Mouse (Mus musculus): Measurements from ENCODE around the gene 4632433K11Rik. TPM values are rescaled to one million over a fixed set of nuclear protein-coding genes. Genes with fewer than 3 reads are reported as not detected.

The 4632433K11Rik gene
- polyA plus RNA-seq, 1 experiment from 2014 or later: 0.76 TPM

DNA sequence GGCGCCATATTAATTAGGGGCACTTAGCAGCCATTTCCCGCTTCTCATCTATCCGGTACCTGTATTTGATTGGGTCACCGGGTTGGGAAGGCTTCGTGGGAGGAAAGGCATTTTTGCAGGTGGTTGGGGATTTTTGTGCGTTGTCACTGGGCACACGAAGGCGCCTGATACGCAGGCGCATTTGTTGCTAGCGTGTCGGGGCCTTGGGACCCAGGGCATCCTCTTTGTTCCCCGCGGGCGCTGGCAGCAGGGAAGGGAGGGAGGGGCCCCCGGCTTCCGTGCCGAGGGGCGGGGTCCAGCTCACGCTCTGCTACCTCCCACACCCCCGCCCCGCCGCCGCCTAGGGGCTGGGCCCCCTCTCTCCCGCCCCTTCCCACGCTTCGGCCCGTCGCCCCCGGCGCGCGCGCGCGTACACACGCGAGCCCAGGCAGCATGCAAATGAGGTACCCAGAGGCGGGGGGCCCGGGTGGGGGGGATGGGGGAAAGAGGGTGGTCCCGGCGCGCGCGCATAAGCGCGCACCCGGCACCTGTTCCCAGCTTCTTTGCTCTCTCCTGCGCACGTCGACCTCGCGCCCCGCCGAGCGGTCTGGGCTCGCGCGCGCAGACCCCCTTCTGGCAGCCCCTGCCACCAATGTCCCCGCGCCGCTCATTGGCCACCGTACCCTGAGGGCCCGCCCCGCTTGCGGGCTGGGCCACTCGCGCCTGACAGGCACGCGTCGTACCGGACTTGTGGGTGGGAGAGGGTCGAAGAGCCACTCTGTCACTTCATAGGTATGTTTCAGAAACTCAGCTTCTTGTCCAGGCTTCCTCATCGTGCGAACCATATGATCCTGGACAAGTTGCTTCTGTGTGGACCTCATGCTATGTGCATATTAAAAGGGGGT is 18.6 kb upstream of the 4632433K11Rik start, which contains the start of gene Gm44973:
Gene Gm44973 (plus strand): TSS at position 379 of the 884 bp plus-strand sequence.
- H3K36me3 ChIP-seq (ENCODE audit: inconsistent target): peaks cover 25% of the 10 kb centered on the region
- H3K27ac ChIP-seq: peak within 1 kb of the TSS; percentile 87
- 1% methylated on average over 54 of the region's 76 CpGs for WGBS (ENCODE audit: missing documents)
- H3K79me2 ChIP-seq (ENCODE audit: inconsistent target): peaks cover 54% of the 10 kb centered on the region; the same call in 1 of the 2 replicates
- H3K4me3 ChIP-seq (ENCODE audit: inconsistent target): peak within 1 kb of the TSS; percentile 54

DNA sequence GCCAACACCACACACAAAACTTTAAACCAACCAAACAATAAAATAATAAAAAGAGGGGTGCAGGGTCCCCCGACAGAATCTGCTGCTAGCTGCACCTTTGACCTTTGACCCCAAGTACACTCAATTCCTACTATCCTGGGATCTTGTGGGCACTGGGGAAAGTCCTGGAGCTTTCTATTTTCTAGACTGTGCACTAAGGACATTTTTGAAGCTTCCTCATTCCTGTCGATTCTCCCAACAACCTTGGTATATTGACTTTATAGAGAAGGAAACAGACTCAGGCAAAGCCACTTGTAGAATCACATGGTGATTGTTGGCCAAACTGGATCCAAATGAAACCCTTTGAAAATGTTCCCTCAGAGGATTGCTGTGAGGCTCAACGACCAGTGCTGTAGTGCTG is 17.9 kb upstream of the 4632433K11Rik start:
- peaks cover 18% of the 10 kb centered on the region for H3K36me3 ChIP-seq (ENCODE audit: inconsistent target)
- peak overlapping the region; percentile 35 for H3K4me3 ChIP-seq (ENCODE audit: inconsistent target)
- peak overlapping the region; percentile 74 for H3K27ac ChIP-seq
- WGBS (ENCODE audit: missing documents): 27% methylated on average over 3 of the region's 3 CpGs
- H3K79me2 ChIP-seq (ENCODE audit: inconsistent target): peaks cover 57% of the 10 kb centered on the region

DNA sequence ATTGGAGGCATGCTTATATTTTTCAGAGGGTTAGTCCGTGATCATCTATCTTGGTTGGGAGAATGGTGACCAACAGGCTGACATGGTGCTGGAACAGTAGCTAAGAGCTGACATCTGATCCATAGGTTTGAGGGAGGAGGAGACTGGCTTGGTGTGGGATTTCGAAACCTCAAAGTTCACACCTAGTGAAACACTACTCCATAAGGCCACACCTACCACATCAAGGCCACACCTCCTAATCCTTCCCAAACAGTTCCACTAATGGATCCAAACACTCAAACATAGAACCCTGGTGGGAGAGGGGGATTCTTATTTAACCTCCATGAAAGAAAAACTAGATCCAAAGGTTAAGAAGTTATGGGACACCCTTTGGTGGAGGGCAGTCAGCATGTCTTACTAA is 17.0 kb upstream of the 4632433K11Rik start:
- H3K4me3 ChIP-seq (ENCODE audit: inconsistent target): no peak overlapping the region
- peaks cover 11% of the 10 kb centered on the region for H3K36me3 ChIP-seq (ENCODE audit: inconsistent target)
- H3K79me2 ChIP-seq (ENCODE audit: inconsistent target): peaks cover 57% of the 10 kb centered on the region
- H3K27ac ChIP-seq: no peak overlapping the region
- WGBS (ENCODE audit: missing documents): 80% methylated on average over 2 of the region's 2 CpGs

DNA sequence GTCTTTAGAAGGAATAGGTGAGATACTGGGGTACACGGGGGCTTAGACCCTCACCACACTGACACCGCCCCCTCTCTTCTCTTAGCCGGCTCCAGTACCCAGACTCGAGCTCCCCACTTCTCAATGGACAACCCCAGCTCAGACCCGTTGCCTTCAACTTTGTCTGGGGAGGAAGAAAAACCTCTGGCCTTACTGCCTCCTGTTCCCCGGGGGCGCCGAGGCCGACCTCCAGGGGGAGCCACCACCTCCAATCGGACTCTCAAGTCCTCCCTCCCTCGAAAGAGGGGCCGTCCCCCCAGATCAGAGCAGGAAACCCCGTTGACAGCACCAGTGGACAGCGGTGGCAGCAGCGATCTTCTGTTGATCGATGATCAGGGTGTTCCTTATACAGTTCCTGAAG is 16.6 kb upstream of the 4632433K11Rik start:
- no peak overlapping the region for H3K4me3 ChIP-seq (ENCODE audit: inconsistent target)
- peaks cover 57% of the 10 kb centered on the region for H3K79me2 ChIP-seq (ENCODE audit: inconsistent target)
- no peak overlapping the region for H3K27ac ChIP-seq
- peaks cover 11% of the 10 kb centered on the region; the same call in 1 of the 2 replicates for H3K36me3 ChIP-seq (ENCODE audit: inconsistent target)
- 94% methylated on average over 16 of the region's 16 CpGs for WGBS (ENCODE audit: missing documents)

DNA sequence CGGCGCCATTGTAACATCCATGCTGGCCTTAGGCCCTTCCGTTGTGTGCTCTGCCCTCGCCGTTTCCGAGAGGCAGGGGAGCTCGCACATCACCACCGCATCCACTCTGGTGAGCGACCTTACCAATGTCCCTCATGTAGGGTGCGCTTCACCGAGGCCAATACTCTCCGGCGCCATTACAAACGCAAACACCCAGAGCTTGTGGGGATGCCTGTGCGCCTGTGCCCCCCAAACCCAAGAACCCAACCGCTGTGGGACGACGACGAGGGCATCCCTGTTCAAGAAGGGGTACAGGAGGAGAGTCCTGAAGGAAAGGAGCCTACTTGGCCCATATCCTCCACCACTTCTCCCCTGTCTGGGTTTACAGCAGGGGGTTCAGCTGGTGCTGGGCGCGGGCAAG is 16.0 kb upstream of the 4632433K11Rik start:
- Histone ChIP-seq H3K4me3 (ENCODE audit: inconsistent target) (no peak overlapping the region), H3K36me3 (ENCODE audit: inconsistent target) (peaks cover 11% of the 10 kb centered on the region; the same call in 1 of the 2 replicates), H3K79me2 (ENCODE audit: inconsistent target) (peaks cover 57% of the 10 kb centered on the region), H3K27ac (no peak overlapping the region)
- 94% methylated on average over 21 of the region's 21 CpGs for WGBS (ENCODE audit: missing documents)

DNA sequence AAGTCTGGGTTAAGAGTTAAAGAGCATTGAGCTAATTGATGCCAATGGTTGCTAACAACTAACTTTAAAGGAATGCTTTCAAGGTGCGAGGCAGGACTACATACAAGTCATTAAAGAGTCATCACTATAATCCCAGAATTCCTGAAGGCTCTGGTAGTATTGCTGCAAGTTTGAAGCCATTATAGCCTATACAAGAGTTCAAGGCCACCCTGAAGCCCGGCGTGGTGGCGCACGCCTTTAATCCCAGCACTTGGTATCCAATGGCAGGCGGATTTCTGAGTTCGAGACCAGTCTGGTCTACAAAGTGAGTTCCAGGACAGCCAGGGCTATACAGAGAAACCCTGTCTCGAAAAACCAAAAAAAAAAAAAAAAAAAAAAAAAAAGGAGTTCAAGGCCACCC is 14.3 kb upstream of the 4632433K11Rik start:
- Histone ChIP-seq H3K79me2 (ENCODE audit: inconsistent target) (peaks cover 70% of the 10 kb centered on the region), H3K36me3 (ENCODE audit: inconsistent target) (peaks cover 25% of the 10 kb centered on the region; the same call in 1 of the 2 replicates), H3K4me3 (ENCODE audit: inconsistent target) (peak overlapping the region; percentile 44), H3K27ac (peak overlapping the region; percentile 81)
- WGBS (ENCODE audit: missing documents): 30% methylated on average over 1 of the region's 8 CpGs

DNA sequence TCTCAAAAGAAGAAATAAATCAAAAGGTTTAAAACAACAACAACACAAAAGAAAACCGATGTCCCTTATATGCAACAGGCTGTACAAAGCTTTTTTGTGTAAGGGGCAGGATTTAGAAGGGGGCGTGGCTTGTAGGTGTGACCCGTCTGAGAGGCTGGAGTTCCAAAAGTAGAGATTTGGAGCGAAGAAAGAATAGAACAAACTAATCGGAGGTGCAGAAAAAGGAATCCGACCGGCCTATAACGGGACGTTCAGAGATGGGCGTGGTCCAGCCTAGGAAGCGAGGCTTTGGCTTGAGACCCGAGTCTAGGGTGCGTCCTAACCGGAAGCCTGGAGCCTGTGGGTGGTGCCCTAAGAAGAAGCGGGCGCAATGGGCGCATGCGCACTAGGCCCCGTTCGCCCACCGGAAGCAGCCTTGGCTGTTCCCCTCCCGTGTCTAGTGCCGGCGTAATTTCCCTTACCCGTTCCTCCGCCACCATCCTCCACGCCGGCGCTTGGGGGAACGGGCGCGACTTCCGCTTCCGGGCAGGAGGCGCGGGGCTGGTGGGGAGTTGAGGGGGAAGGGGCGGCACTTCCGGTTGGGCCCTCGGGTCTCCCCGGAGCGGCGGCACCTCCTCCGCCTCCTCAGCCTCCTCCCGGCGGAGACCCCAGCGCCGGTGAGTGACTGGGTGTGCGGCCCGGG is 13.8 kb upstream of the 4632433K11Rik start, which contains the start of the genes Zfp865 and Ccdc106:
Gene Zfp865 (plus strand): TSS at position 377 of the 682 bp plus-strand sequence.
Gene Ccdc106 (plus strand): TSS at position 554 of the 682 bp plus-strand sequence.
- Histone ChIP-seq H3K27ac (peak within 1 kb of the TSS; percentile 81), H3K4me3 (ENCODE audit: inconsistent target) (peak within 1 kb of the TSS; percentile 84), H3K79me2 (ENCODE audit: inconsistent target) (peaks cover 76% of the 10 kb centered on the region), H3K36me3 (ENCODE audit: inconsistent target) (peaks cover 27% of the 10 kb centered on the region; the same call in 1 of the 2 replicates)
- WGBS (ENCODE audit: missing documents): 1% methylated on average over 48 of the region's 49 CpGs

DNA sequence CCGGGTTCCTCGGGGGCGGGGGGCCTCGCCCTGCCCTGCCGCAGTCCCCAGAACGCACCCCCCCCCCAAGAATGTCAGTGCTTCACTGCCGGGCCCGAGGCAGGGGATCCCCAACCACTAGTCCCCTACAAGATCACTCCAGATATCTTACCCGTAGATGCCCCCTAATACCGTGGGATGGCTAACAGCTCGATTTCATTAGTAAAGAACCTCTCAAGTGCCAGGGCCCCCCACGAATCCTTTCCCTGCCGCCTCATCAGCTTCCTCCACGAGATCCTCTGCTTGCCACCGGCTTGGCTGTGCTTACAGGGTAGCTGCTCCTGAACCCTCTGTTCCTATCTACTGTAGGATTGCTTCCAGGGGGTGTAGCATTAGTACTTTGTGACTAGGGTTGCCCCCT is 13.2 kb upstream of the 4632433K11Rik start:
- Histone ChIP-seq H3K36me3 (ENCODE audit: inconsistent target) (peaks cover 27% of the 10 kb centered on the region; the same call in 1 of the 2 replicates), H3K79me2 (ENCODE audit: inconsistent target) (peaks cover 81% of the 10 kb centered on the region), H3K27ac (peak overlapping the region; percentile 63), H3K4me3 (ENCODE audit: inconsistent target) (peak overlapping the region; percentile 84)
- WGBS (ENCODE audit: missing documents): 0% methylated on average over 15 of the region's 15 CpGs

DNA sequence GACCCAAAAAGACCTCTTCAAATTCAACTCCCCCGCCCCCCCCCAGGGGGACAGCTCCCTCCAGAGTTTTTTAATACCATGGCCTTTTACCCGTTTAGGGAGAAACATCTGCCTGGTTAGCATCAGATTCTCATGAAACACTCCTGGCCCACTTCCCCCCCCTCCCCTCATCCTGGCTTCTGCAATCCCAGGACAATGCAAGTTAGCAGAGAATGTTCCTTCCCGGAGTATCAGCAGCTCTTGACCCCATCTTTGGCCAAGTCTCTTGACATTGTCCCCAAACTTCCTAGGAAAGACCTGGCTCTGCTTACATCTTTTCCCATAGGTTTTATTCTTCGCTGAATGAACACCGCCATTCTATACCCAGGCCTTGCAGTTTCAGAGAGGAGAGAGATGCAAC is 12.7 kb upstream of the 4632433K11Rik start:
- peak overlapping the region; percentile 84 for H3K4me3 ChIP-seq (ENCODE audit: inconsistent target)
- H3K36me3 ChIP-seq (ENCODE audit: inconsistent target): peaks cover 31% of the 10 kb centered on the region; the same call in 1 of the 2 replicates
- peaks cover 86% of the 10 kb centered on the region for H3K79me2 ChIP-seq (ENCODE audit: inconsistent target)
- WGBS (ENCODE audit: missing documents): 48% methylated on average over 5 of the region's 5 CpGs
- peak overlapping the region; percentile 63 for H3K27ac ChIP-seq

DNA sequence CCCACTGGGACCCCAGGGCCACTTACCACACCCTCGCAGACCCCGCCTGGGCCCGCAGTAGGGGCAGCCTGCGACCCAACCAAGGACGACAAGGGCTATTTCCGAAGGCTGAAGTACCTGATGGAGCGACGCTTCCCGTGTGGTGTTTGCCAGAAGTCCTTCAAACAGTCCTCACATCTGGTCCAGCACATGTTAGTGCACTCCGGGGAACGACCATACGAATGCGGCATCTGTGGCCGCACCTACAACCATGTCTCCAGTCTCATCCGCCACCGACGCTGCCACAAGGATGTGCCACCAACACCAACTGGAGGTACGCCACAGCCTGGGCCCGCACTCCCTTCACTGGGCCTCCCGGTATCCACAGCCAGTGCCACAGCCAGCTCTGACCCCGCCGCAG is 4.4 kb upstream of the 4632433K11Rik start:
- H3K27ac ChIP-seq: no peak overlapping the region
- 90% methylated on average over 19 of the region's 22 CpGs for WGBS (ENCODE audit: missing documents)
- H3K79me2 ChIP-seq (ENCODE audit: inconsistent target): peaks cover 51% of the 10 kb centered on the region
- peaks cover 54% of the 10 kb centered on the region for H3K36me3 ChIP-seq (ENCODE audit: inconsistent target)
- H3K4me3 ChIP-seq (ENCODE audit: inconsistent target): no peak overlapping the region

DNA sequence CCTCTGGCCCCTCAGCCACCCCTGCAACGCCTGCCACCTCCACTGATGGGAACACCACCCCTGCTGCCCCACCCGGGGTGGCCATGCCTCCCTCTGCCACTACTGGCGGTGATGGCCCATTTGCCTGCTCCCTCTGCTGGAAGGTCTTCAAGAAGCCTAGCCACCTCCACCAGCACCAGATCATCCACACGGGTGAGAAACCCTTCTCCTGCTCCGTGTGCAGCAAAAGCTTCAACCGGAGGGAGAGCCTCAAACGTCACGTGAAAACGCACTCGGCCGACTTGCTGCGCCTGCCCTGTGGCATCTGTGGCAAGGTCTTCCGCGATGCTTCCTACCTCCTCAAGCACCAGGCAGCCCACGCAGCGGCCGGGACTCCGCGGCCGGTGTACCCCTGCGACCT is 4.0 kb upstream of the 4632433K11Rik start:
- 98% methylated on average over 20 of the region's 21 CpGs for WGBS (ENCODE audit: missing documents)
- H3K36me3 ChIP-seq (ENCODE audit: inconsistent target): peaks cover 52% of the 10 kb centered on the region

DNA sequence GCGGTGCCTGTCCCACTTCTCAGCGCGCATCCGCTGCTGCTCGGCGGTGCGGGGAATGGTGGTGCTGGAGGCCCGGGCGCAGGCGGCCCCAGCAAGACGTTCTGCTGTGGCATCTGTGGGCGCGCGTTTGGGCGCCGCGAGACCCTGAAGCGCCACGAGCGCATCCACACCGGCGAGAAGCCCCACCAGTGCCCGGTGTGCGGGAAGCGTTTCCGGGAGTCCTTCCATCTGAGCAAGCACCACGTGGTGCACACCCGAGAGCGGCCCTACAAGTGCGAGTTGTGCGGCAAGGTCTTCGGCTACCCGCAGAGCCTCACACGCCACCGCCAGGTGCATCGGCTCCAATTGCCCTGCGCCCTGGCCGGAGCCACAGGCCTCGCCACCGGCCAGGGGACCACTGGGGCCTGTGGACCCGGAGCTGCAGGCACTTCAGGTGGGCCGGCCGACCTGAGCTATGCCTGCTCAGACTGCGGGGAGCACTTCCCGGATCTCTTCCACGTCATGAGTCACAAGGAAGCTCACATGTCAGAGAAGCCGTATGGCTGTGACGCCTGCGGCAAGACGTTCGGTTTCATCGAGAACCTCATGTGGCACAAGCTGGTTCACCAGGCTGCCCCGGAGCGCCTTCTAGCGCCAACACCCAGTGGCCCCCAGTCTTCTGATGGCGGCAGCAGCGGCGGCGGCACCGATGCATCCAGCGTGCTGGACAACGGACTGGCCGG is 3.2 kb upstream of the 4632433K11Rik start:
- Histone ChIP-seq H3K27ac (no peak overlapping the region), H3K4me3 (ENCODE audit: inconsistent target) (no peak overlapping the region), H3K36me3 (ENCODE audit: inconsistent target) (peaks cover 52% of the 10 kb centered on the region), H3K79me2 (ENCODE audit: inconsistent target) (peaks cover 39% of the 10 kb centered on the region; the same call in 1 of the 2 replicates)
- WGBS (ENCODE audit: missing documents): 93% methylated on average over 61 of the region's 63 CpGs

More for the DNA sequence above, 4.0 kb upstream of the 4632433K11Rik start:
- Histone ChIP-seq H3K4me3 (ENCODE audit: inconsistent target) (no peak overlapping the region), H3K79me2 (ENCODE audit: inconsistent target) (peaks cover 47% of the 10 kb centered on the region), H3K27ac (no peak overlapping the region)

DNA sequence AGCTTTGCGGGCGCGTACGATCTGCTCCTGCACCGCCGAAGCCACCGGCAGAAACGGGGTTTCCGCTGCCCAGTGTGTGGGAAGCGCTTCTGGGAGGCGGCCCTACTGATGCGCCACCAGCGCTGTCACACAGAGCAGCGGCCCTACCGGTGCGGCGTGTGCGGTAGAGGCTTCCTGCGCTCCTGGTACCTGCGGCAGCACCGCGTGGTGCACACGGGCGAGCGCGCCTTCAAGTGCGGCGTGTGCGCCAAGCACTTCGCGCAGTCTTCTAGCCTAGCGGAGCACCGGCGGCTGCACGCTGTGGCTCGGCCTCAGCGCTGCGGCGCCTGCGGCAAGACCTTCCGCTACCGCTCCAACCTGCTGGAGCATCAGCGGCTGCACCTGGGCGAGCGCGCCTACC is 2.4 kb upstream of the 4632433K11Rik start:
- WGBS (ENCODE audit: missing documents): 91% methylated on average over 8 of the region's 46 CpGs
- H3K27ac ChIP-seq: no peak overlapping the region
- peaks cover 31% of the 10 kb centered on the region; the same call in 1 of the 2 replicates for H3K79me2 ChIP-seq (ENCODE audit: inconsistent target)
- no peak overlapping the region for H3K4me3 ChIP-seq (ENCODE audit: inconsistent target)
- H3K36me3 ChIP-seq (ENCODE audit: inconsistent target): peaks cover 45% of the 10 kb centered on the region

DNA sequence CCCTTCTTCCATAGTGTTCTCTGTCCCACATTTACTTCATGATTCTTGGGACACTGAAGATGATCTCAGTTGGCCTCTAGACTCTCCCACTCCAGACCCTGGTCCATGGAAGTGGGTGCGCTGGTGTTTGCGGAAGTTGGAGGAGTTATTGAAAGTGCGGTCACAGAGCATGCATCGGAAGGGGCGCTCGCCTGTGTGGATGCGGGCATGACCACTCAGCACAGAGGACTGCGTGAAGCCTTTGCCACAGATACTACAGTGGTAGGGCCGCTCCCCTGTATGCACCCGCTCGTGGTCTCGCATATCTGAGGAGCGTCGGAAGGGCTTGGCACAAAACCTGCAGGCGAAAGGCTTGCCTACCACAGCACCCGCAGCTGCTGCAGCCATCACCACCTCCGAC is 1.7 kb downstream of the 4632433K11Rik start:
- 98% methylated on average over 17 of the region's 17 CpGs for WGBS (ENCODE audit: missing documents)
- H3K79me2 ChIP-seq (ENCODE audit: inconsistent target): no peaks in the 10 kb centered on the region
- peaks cover 15% of the 10 kb centered on the region for H3K36me3 ChIP-seq (ENCODE audit: inconsistent target)
- no peak overlapping the region for H3K4me3 ChIP-seq (ENCODE audit: inconsistent target)
- H3K27ac ChIP-seq: no peak overlapping the region

All from macrophage (primary cell).